Mouse (Mus musculus) small intestine, adult 2 months (tissue): ENCODE results near the gene Fam89b.

Source experiments
- CTCF ChIP-seq: fragments of 200-500 bp; IDR thresholded peaks from 2 replicates; pipeline ENCODE4 v1.5.1; 2012; ENCODE audit warnings: low read depth, mild to moderate bottlenecking, control low read depth, inconsistent platforms, low read length, moderate library complexity, mixed read lengths; ENCODE audit not compliant: insufficient replicate concordance, insufficient read length; ENCODE audit errors: extremely low read depth
- POLR2A ChIP-seq: fragments of 200-500 bp; IDR thresholded peaks from 2 replicates; pipeline ENCODE4 v1.6.1; 2012; ENCODE audit warnings: low read depth, mild to moderate bottlenecking, control low read depth, inconsistent platforms, low read length, moderate library complexity

- TF ChIP-seq CTCF (no peak), POLR2A (peak; percentile 72)
Observed at GRCm38 (mm10) chr19:5725767-5726515, 3.5 kb downstream of the Fam89b start, which contains the start of gene Ehbp1l1.
